Mouse (Mus musculus): ENCODE data around the gene Tpsab1. TPM values are rescaled to one million over a fixed set of nuclear protein-coding genes. Genes with fewer than 3 reads are reported as not detected.

Gene Tpsab1
- polyA plus RNA-seq, 1 experiment from 2014 or later = 0.75 TPM

GRCm38 (mm10) chr17:25332321-25332720 is 13.0 kb downstream of the Tpsab1 start:
- H3K27ac ChIP-seq (replicated peaks) = no peak overlapping the region
- H3K4me1 ChIP-seq (replicated peaks; ENCODE audit: control insufficient read depth, insufficient read depth) = no peaks in the 10 kb centered on the region
- no peaks in the 10 kb centered on the region for H3K9me3 ChIP-seq (ENCODE audit: control insufficient read depth, low read length)
- no peaks in the 10 kb centered on the region for H3K27me3 ChIP-seq (ENCODE audit: control insufficient read depth, insufficient read depth, low read length)
- no peaks in the 10 kb centered on the region for H3K36me3 ChIP-seq (ENCODE audit: control insufficient read depth, insufficient read depth, low read length)
- TF ChIP-seq CTCF (IDR thresholded peaks at IDR 0.05; ENCODE audit: low read depth) = no peak
- no peak for TF ChIP-seq EP300 (optimal IDR thresholded peaks at IDR 0.05)
- H3K4me2 ChIP-seq (replicated peaks; ENCODE audit: low read depth) = no peak overlapping the region
- WGBS = 61% methylated on average over 9 of the region's 9 CpGs
- H3K4me3 ChIP-seq (ENCODE audit: low read depth, low read length) = no peak overlapping the region
- no peak overlapping the region for H3K9ac ChIP-seq (ENCODE audit: low read length)
- DNase-seq (ENCODE audit: low spot score) (no peak), ATAC-seq (ENCODE audit: low FRiP score, low TSS enrichment) (no peak)

- no peak for ATAC-seq (ENCODE audit: low FRiP score, low TSS enrichment)
- no peaks in the 10 kb centered on the region for H3K27me3 ChIP-seq (ENCODE audit: control insufficient read depth, insufficient read depth, low read length)
- H3K36me3 ChIP-seq (ENCODE audit: control insufficient read depth, insufficient read depth, low read length) = no peaks in the 10 kb centered on the region
- H3K9me3 ChIP-seq (ENCODE audit: control insufficient read depth, low read length) = no peaks in the 10 kb centered on the region
- no peak overlapping the region for H3K27ac ChIP-seq (replicated peaks)
- no peak overlapping the region for H3K4me2 ChIP-seq (replicated peaks; ENCODE audit: low read depth)
- no peak for TF ChIP-seq EP300 (optimal IDR thresholded peaks at IDR 0.05)
- no peak for TF ChIP-seq CTCF (IDR thresholded peaks at IDR 0.05; ENCODE audit: low read depth)
- H3K9ac ChIP-seq (ENCODE audit: low read length) = no peak overlapping the region
- 14% methylated on average over 2 of the region's 2 CpGs for WGBS
- no peak for DNase-seq (ENCODE audit: low spot score)
- H3K4me1 ChIP-seq (replicated peaks; ENCODE audit: control insufficient read depth, insufficient read depth) = no peaks in the 10 kb centered on the region
- H3K4me3 ChIP-seq (ENCODE audit: low read depth, low read length) = no peak overlapping the region
Observed at GRCm38 (mm10) chr17:25322930-25323329, 22.4 kb downstream of the Tpsab1 start.

GRCm38 (mm10) chr17:25320819-25321218 is 24.5 kb downstream of the Tpsab1 start:
- no peaks in the 10 kb centered on the region for H3K9me3 ChIP-seq (ENCODE audit: control insufficient read depth, low read length)
- H3K9ac ChIP-seq (ENCODE audit: low read length) = no peak overlapping the region
- H3K36me3 ChIP-seq (ENCODE audit: control insufficient read depth, insufficient read depth, low read length) = no peaks in the 10 kb centered on the region
- TF ChIP-seq CTCF (IDR thresholded peaks at IDR 0.05; ENCODE audit: low read depth) = no peak
- TF ChIP-seq EP300 (optimal IDR thresholded peaks at IDR 0.05) = no peak
- no peak for ATAC-seq (ENCODE audit: low FRiP score, low TSS enrichment)
- H3K4me2 ChIP-seq (replicated peaks; ENCODE audit: low read depth) = no peak overlapping the region
- no peaks in the 10 kb centered on the region for H3K4me1 ChIP-seq (replicated peaks; ENCODE audit: control insufficient read depth, insufficient read depth)
- H3K27ac ChIP-seq (replicated peaks) = no peak overlapping the region
- no peak for DNase-seq (ENCODE audit: low spot score)
- WGBS = 82% methylated on average over 8 of the region's 8 CpGs
- H3K4me3 ChIP-seq (ENCODE audit: low read depth, low read length) = no peak overlapping the region
- no peaks in the 10 kb centered on the region for H3K27me3 ChIP-seq (ENCODE audit: control insufficient read depth, insufficient read depth, low read length)

- TF ChIP-seq EP300 (optimal IDR thresholded peaks at IDR 0.05) (no peak), CTCF (IDR thresholded peaks at IDR 0.05; ENCODE audit: low read depth) (no peak)
- no peak within 1 kb of the TSS for H3K27ac ChIP-seq (replicated peaks)
- 73% methylated on average over 5 of the region's 5 CpGs for WGBS
Observed at GRCm38 (mm10) chr17:25318354-25318753, 27.0 kb downstream of the Tpsab1 start, which contains the start of gene Prss29. Gene Prss29, plus strand, starts transcription at chr17:25318654.

GRCm38 (mm10) chr17:25308346-25308745 is 37.0 kb downstream of the Tpsab1 start, which contains the start of gene Prss28:
Gene Prss28, plus strand, starts transcription at chr17:25308646.
- no peak for ATAC-seq (ENCODE audit: low FRiP score, low TSS enrichment)
- Histone ChIP-seq H3K4me1 (replicated peaks; ENCODE audit: control insufficient read depth, insufficient read depth) (no peaks in the 10 kb centered on the region), H3K9me3 (ENCODE audit: control insufficient read depth, low read length) (no peaks in the 10 kb centered on the region), H3K36me3 (ENCODE audit: control insufficient read depth, insufficient read depth, low read length) (no peaks in the 10 kb centered on the region), H3K9ac (ENCODE audit: low read length) (no peak within 1 kb of the TSS), H3K27me3 (ENCODE audit: control insufficient read depth, insufficient read depth, low read length) (no peaks in the 10 kb centered on the region), H3K4me2 (replicated peaks; ENCODE audit: low read depth) (no peak within 1 kb of the TSS), H3K27ac (replicated peaks) (no peak within 1 kb of the TSS), H3K4me3 (ENCODE audit: low read depth, low read length) (no peak within 1 kb of the TSS)
- WGBS = 45% methylated on average over 4 of the region's 4 CpGs
- TF ChIP-seq EP300 (optimal IDR thresholded peaks at IDR 0.05) (no peak), CTCF (IDR thresholded peaks at IDR 0.05; ENCODE audit: low read depth) (no peak)
- no peak for DNase-seq (ENCODE audit: low spot score)

More at GRCm38 (mm10) chr17:25318354-25318753, 27.0 kb downstream of the Tpsab1 start, which contains the start of gene Prss29:
- no peaks in the 10 kb centered on the region for H3K4me1 ChIP-seq (replicated peaks; ENCODE audit: control insufficient read depth, insufficient read depth)
- no peak within 1 kb of the TSS for H3K4me2 ChIP-seq (replicated peaks; ENCODE audit: low read depth)
- no peaks in the 10 kb centered on the region for H3K27me3 ChIP-seq (ENCODE audit: control insufficient read depth, insufficient read depth, low read length)
- no peak within 1 kb of the TSS for H3K4me3 ChIP-seq (ENCODE audit: low read depth, low read length)
- H3K9me3 ChIP-seq (ENCODE audit: control insufficient read depth, low read length) = no peaks in the 10 kb centered on the region
- H3K36me3 ChIP-seq (ENCODE audit: control insufficient read depth, insufficient read depth, low read length) = no peaks in the 10 kb centered on the region
- H3K9ac ChIP-seq (ENCODE audit: low read length) = no peak within 1 kb of the TSS
- no peak for DNase-seq (ENCODE audit: low spot score)
- no peak for ATAC-seq (ENCODE audit: low FRiP score, low TSS enrichment)

GRCm38 (mm10) chr17:25298094-25298493 is 47.3 kb downstream of the Tpsab1 start, which contains the start of gene Prss34:
Gene Prss34, plus strand, starts transcription at chr17:25298394.
- ATAC-seq (ENCODE audit: low FRiP score, low TSS enrichment) = no peak
- WGBS = 76% methylated on average over 5 of the region's 5 CpGs
- DNase-seq (ENCODE audit: low spot score) = no peak
- H3K27ac ChIP-seq (replicated peaks) = no peak within 1 kb of the TSS
- H3K27me3 ChIP-seq (ENCODE audit: control insufficient read depth, insufficient read depth, low read length) = no peaks in the 10 kb centered on the region
- no peak within 1 kb of the TSS for H3K9ac ChIP-seq (ENCODE audit: low read length)
- no peak within 1 kb of the TSS for H3K4me3 ChIP-seq (ENCODE audit: low read depth, low read length)
- no peaks in the 10 kb centered on the region for H3K9me3 ChIP-seq (ENCODE audit: control insufficient read depth, low read length)
- no peaks in the 10 kb centered on the region for H3K36me3 ChIP-seq (ENCODE audit: control insufficient read depth, insufficient read depth, low read length)
- no peaks in the 10 kb centered on the region for H3K4me1 ChIP-seq (replicated peaks; ENCODE audit: control insufficient read depth, insufficient read depth)
- TF ChIP-seq EP300 (optimal IDR thresholded peaks at IDR 0.05) = no peak
- no peak within 1 kb of the TSS for H3K4me2 ChIP-seq (replicated peaks; ENCODE audit: low read depth)

All from stomach, postnatal 0 days (tissue).